Mouse (Mus musculus) liver, postnatal 0 days (tissue): Measurements from ENCODE around the gene Dennd2a. TPM values are rescaled to one million over a fixed set of nuclear protein-coding genes. Genes with fewer than 3 reads are reported as not detected.

ENCODE experiments used
- ATAC-seq: fragments of 200-750 bp; cut with Nextera tagmentation; 2 replicates; pipeline ENCODE4 v1.8.0; 2017; ENCODE audit warnings: mild to moderate bottlenecking, moderate library complexity
- DNase-seq: peaks from one replicate; pipeline ENCODE4 v3.0.0-alpha.2; 2016
- H3K27ac ChIP-seq: fragments of 300-500 bp; sonication (generic); 2 replicates; pipeline ENCODE4 v1.5.1; 2014; ENCODE audit warnings: antibody characterized with exemption, moderate library complexity, mild to moderate bottlenecking, low read depth
- H3K27me3 ChIP-seq: fragments of 300-500 bp; sonication (generic); 2 replicates; pipeline ENCODE4 v1.6.1; 2014; ENCODE audit warnings: low read length, control low read depth, mixed read lengths; ENCODE audit not compliant: insufficient read depth
- H3K36me3 ChIP-seq: fragments of 300-500 bp; sonication (generic); replicated peaks from 2 replicates; pipeline ENCODE4 v1.6.1; 2014; ENCODE audit warnings: mild to moderate bottlenecking, control low read depth, low read length, moderate library complexity, mixed read lengths; ENCODE audit not compliant: insufficient read depth
- H3K4me1 ChIP-seq: fragments of 300-500 bp; sonication (generic); 2 replicates; pipeline ENCODE4 v1.6.1; 2014; ENCODE audit warnings: antibody characterized with exemption, mild to moderate bottlenecking, control low read depth; ENCODE audit not compliant: insufficient read depth
- H3K4me2 ChIP-seq: fragments of 300-500 bp; sonication (generic); 2 replicates; pipeline ENCODE4 v1.6.1; 2014; ENCODE audit warnings: low read depth, mild to moderate bottlenecking, low read length, moderate library complexity, mixed read lengths
- H3K4me3 ChIP-seq: fragments of 300-500 bp; sonication (generic); 2 replicates; pipeline ENCODE4 v1.5.1; 2014; ENCODE audit warnings: low read depth, low read length
- H3K9ac ChIP-seq: fragments of 300-500 bp; sonication (generic); replicated peaks from 2 replicates; pipeline ENCODE4 v1.6.1; 2014; ENCODE audit warnings: mild to moderate bottlenecking, moderate library complexity
- H3K9me3 ChIP-seq: fragments of 300-500 bp; sonication (generic); 2 replicates; pipeline ENCODE4 v1.6.1; 2016; ENCODE audit warnings: mild to moderate bottlenecking, control low read depth, low read length, mixed read lengths
- CTCF ChIP-seq: sonication (generic); IDR thresholded peaks from 2 replicates; pipeline ENCODE4 v1.5.1; 2016; ENCODE audit warnings: antibody characterized with exemption, low read depth
- EP300 ChIP-seq: IDR thresholded peaks from 2 replicates; pipeline ENCODE4 v1.6.1; 2016; ENCODE audit warnings: antibody characterized with exemption, low read depth, mild to moderate bottlenecking
- WGBS: fragments of 180-500 bp; shearing (Covaris S2); extraction: QIAGEN DNeasy Blood & Tissue Kit; methylation state at CpG from one replicate; pipeline ENCODE4 v1.1.7; 2014; ENCODE audit not compliant: insufficient replicate concordance; 5-methylcytosine and 5-hydroxymethylcytosine counted together
- polyA plus RNA-seq: library from polyadenylated mRNA; unstranded; fragments of >200 nt; fragmentation: Nextera tagmentation; extraction: Ambion mirVana; gene quantifications from 2 replicates; pipeline ENCODE4 v1.2.1, GENCODE M21; 2015

Dennd2a gene
- polyA plus RNA-seq, 1 experiment from 2014 or later: 1.6 TPM

DNA sequence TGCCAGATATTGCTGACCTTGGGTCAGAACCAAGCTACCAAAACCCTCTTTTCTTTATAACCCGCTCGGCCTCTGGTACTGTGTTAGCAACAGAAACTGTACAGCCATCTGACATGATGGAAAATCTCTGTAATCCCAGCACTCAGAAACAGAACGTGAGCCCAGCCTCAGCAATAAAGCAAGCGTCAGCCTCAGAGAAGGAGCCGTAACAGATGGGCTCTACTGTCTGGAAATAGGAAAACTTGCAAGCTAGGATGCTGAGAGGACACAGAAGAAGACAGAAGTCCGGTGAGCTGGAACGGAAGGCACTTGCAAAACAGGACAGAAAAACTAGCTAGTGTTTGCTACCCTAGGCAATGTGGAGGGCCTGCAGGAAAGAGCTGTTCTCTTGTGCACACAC, 12.2 kb downstream of the Dennd2a start:
- H3K4me1 ChIP-seq: no peaks in the 10 kb centered on the region

DNA sequence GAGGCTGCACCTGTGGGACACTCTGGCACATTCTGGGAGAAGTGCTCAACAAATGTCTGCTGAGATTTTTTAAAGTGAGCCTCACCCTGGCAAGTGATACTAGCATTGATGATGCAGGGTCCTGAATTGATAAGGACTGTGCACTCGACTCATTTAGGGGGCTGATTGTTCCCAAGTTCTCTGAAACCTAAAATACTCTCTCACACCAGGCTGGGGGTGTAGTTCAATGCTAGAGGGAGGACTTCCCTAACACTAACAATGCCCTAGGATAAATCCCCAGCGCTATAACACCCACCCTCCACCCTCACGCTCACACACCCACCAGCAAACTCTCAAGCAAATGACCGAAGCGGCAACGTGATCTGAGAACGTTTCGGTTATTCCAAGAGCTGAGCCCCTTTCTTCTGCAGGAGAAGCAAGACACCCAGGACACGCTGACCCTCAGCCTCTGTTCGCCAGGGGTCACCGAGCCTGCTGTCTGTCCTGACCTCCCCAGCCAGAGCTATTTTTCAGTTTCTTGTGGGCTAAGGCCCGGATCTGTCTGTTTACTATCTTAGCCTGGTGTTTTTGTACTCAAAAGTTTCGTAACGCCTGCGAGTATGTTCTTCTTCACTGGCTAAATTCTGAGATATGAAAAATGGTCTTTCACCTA, 13.8 kb downstream of the Dennd2a start:
- TF ChIP-seq CTCF (no peak), EP300 (no peak)
- no peak for DNase-seq
- WGBS: 62% methylated on average over 15 of the region's 15 CpGs

More for the DNA sequence above, 12.2 kb downstream of the Dennd2a start:
- no peaks in the 10 kb centered on the region for H3K27me3 ChIP-seq
- ATAC-seq: no peak
- H3K9me3 ChIP-seq: no peaks in the 10 kb centered on the region
- H3K36me3 ChIP-seq: no peaks in the 10 kb centered on the region
- TF ChIP-seq CTCF (no peak), EP300 (no peak)
- 88% methylated on average over 7 of the region's 7 CpGs for WGBS
- no peak overlapping the region for H3K4me2 ChIP-seq
- no peak overlapping the region for H3K9ac ChIP-seq
- DNase-seq: no peak
- H3K4me3 ChIP-seq: no peak overlapping the region
- no peak overlapping the region for H3K27ac ChIP-seq

DNA sequence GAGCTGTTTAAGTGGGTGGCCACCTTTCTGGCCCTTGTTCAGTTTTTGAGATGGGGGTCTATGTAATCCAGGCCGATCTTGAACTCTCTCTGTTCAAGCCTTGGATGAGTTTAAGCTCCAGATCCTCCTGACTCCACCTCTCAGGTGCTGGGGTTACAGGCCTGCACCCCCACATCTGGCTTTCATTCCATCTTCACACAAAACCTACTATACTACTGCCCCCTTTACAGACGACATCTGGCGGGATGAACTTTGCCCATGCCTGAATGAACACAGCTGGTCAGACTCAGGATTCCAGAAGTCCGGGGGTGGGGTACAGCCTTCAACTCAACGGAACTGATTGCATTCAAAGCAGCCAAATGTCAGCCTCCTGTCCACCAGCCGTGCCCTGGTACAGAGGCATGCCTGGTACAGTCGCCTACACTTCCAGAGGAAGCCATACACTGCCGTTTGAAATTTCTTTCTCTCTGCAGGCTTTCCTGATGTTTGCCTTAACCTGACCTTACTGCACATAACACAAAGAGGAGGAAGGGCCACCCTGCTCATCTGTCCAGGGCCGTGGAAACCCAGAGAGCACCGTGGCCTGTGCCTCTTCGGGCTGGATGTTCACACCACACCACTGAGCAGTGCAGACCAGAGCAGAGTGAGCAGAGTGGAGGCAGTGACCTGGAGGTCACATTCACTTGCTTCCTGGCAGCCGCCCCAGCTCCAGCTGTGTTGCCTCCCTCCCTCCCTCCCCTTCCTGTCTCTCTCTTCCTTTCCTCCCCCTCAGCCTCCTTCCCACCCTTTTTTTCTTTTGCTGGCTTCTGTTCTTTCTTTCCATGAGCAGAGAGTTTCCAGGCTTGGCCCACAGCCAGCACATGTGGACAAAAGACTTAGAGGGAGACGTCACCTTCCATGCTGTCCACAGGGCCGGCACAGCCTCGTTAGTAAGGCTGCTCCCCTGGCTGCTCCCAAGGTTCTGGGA, 14.8 kb downstream of the Dennd2a start:
- DNase-seq (peak; percentile 62), ATAC-seq (peak; percentile 87)
- 0 out of 2 replicates have a peak overlapping the region, but pooled peaks have one; percentile 6 for H3K4me2 ChIP-seq
- no peaks in the 10 kb centered on the region for H3K36me3 ChIP-seq
- peaks cover 11% of the 10 kb centered on the region; the same call in 1 of the 2 replicates for H3K4me1 ChIP-seq
- H3K4me3 ChIP-seq: no peak overlapping the region
- H3K9me3 ChIP-seq: no peaks in the 10 kb centered on the region
- 42% methylated on average over 15 of the region's 15 CpGs for WGBS
- H3K27me3 ChIP-seq: no peaks in the 10 kb centered on the region
- H3K27ac ChIP-seq: peak overlapping the region; percentile 9; the same call in 1 of the 2 replicates
- no peak overlapping the region for H3K9ac ChIP-seq
- TF ChIP-seq CTCF (no peak), EP300 (no peak)

More for the DNA sequence above, 13.8 kb downstream of the Dennd2a start:
- no peaks in the 10 kb centered on the region for H3K9me3 ChIP-seq
- no peak overlapping the region for H3K9ac ChIP-seq
- peaks cover 5% of the 10 kb centered on the region; the same call in 1 of the 2 replicates for H3K4me1 ChIP-seq
- H3K27ac ChIP-seq: no peak overlapping the region; the same call in 1 of the 2 replicates
- H3K27me3 ChIP-seq: no peaks in the 10 kb centered on the region
- H3K4me3 ChIP-seq: no peak overlapping the region
- no peak overlapping the region for H3K4me2 ChIP-seq
- ATAC-seq: no peak
- no peaks in the 10 kb centered on the region for H3K36me3 ChIP-seq

DNA sequence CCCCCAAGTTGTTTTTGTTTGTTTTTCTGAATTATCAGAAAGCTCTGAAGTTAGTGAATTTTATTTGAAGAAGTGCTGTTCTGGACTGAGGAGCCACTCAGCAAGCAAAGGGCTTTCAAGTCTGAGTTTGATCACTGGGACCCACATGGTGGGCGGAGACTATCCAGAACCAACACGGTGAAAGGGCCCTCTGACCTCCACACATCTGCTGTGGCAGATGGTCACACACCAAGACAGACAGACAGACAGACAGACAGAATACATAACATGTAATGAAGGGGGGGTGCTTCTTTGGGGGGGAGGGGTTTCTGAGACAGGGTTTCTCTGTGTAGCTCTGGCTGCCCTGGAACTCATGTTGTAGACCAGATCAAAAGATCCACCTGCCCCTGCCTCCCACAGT, 17.1 kb downstream of the Dennd2a start:
- DNase-seq (no peak), ATAC-seq (no peak)
- Histone ChIP-seq H3K9me3 (no peaks in the 10 kb centered on the region), H3K4me3 (no peak overlapping the region), H3K4me1 (peaks cover 11% of the 10 kb centered on the region; the same call in 1 of the 2 replicates), H3K36me3 (no peaks in the 10 kb centered on the region), H3K27me3 (no peaks in the 10 kb centered on the region), H3K9ac (no peak overlapping the region), H3K27ac (no peak overlapping the region), H3K4me2 (no peak overlapping the region)
- 47% methylated on average over 2 of the region's 2 CpGs for WGBS
- no peak for TF ChIP-seq CTCF
- no peak for TF ChIP-seq EP300

DNA sequence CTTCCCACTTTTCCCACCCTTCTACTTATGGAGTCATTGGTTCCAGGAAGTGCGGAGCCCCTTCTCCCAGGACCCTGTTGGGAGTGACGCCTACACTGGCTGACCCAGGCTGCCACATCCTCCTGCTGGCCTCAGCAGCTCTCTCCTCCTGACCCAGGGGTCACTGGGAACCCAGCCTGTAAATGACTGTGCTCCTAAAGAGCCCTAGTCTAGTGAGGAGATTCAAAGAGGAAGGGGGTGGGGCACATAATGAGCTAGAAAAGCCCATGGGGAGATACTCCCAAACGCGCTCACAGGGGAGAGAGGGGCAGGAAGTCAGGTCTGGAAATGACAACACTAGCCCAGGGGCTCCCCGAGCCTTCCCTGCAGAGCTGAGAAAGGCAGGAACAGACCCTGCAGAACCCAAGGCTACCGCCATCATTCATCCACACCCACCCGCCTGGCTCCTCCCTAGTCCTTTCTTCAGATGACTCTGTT, 17.9 kb downstream of the Dennd2a start:
- ATAC-seq (peak; percentile 55), DNase-seq (peak; percentile 35)
- WGBS: 16% methylated on average over 7 of the region's 7 CpGs
- H3K27me3 ChIP-seq: no peaks in the 10 kb centered on the region
- 0 out of 2 replicates have a peak overlapping the region, but pooled peaks have one; percentile 1 for H3K27ac ChIP-seq
- no peak overlapping the region for H3K4me3 ChIP-seq
- peaks cover 11% of the 10 kb centered on the region; the same call in 1 of the 2 replicates for H3K4me1 ChIP-seq
- TF ChIP-seq CTCF (no peak), EP300 (no peak)
- peak overlapping the region; percentile 41 for H3K4me2 ChIP-seq
- no peaks in the 10 kb centered on the region for H3K9me3 ChIP-seq
- H3K36me3 ChIP-seq: no peaks in the 10 kb centered on the region
- H3K9ac ChIP-seq: no peak overlapping the region

DNA sequence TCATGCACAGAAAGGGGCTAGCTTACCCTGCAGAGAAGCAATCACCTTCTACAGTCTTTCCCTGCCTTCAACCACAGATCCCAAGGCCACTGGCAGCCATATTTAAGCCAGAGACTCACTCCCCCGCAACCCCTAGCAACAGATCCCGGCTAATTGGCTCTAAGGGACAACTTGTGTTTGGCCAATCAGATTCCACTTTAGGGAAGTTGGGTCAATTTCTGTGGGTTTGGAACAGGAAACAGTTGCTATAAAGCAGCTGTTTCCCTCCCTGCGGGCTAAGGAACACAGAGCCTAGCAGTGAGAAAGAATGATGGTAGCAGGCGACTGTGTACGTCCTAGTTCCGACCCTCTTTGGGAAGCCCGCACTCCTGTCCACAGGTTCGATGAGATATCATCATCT, 19.4 kb downstream of the Dennd2a start:
- TF ChIP-seq EP300 (no peak), CTCF (no peak)
- Histone ChIP-seq H3K4me3 (no peak overlapping the region), H3K9me3 (no peaks in the 10 kb centered on the region), H3K27ac (peak overlapping the region; percentile 5; the same call in 1 of the 2 replicates), H3K4me2 (no peak overlapping the region), H3K36me3 (no peaks in the 10 kb centered on the region), H3K4me1 (peaks cover 11% of the 10 kb centered on the region; the same call in 1 of the 2 replicates), H3K9ac (no peak overlapping the region), H3K27me3 (no peaks in the 10 kb centered on the region)
- WGBS: 26% methylated on average over 8 of the region's 8 CpGs
- ATAC-seq: no peak; the same call in 1 of the 2 replicates
- no peak for DNase-seq
